Mouse (Mus musculus) heart, embryonic 14.5 days (tissue): ENCODE results near the gene Rab3il1. TPM values are rescaled to one million over a fixed set of nuclear protein-coding genes. Genes with fewer than 3 reads are reported as not detected.

ENCODE experiments used
- ATAC-seq: fragments of 200-750 bp; cut with Nextera tagmentation; 2 replicates; pipeline ENCODE4 v1.8.0; 2017; ENCODE audit warnings: low read depth, moderate TSS enrichment; ENCODE audit not compliant: insufficient number of reproducible peaks, insufficient read depth, low FRiP score
- H3K27ac ChIP-seq, 2 experiments: fragments of 200-500 bp in 1 of 2; fragments of 300-500 bp in 1 of 2; sonication (generic) in 1 of 2; replicated peaks in 1 of 2; 2 replicates each; pipeline ENCODE4 v1.5.1; 2012 to 2014; ENCODE audit warnings: low read depth in 2 of 2, low read length in 2 of 2, control low read depth in 1 of 2, mild to moderate bottlenecking in 1 of 2, mixed read lengths in 1 of 2; ENCODE audit not compliant: control insufficient read depth in 1 of 2, insufficient read depth in 1 of 2
- H3K27me3 ChIP-seq: fragments of 300-500 bp; sonication (generic); 2 replicates; pipeline ENCODE4 v1.6.1; 2014; ENCODE audit warnings: mild to moderate bottlenecking, low read length, control low read depth; ENCODE audit not compliant: control insufficient read depth, insufficient read depth
- H3K36me3 ChIP-seq: fragments of 300-500 bp; sonication (generic); 2 replicates; pipeline ENCODE4 v1.6.1; 2014; ENCODE audit warnings: mild to moderate bottlenecking, control low read depth, low read length, mixed read lengths; ENCODE audit not compliant: control insufficient read depth, insufficient read depth
- H3K4me1 ChIP-seq, 2 experiments: fragments of 200-500 bp in 1 of 2; fragments of 300-500 bp in 1 of 2; sonication (generic) in 1 of 2; 2 replicates each; pipeline ENCODE4 v1.6.1; 2012 to 2014; ENCODE audit warnings: low read length in 2 of 2, control low read depth in 1 of 2, mixed read lengths in 1 of 2; ENCODE audit not compliant: control insufficient read depth in 2 of 2, insufficient read depth in 2 of 2
- H3K4me2 ChIP-seq: fragments of 300-500 bp; sonication (generic); 2 replicates; pipeline ENCODE4 v1.6.1; 2014; ENCODE audit warnings: mild to moderate bottlenecking, low read length
- H3K4me3 ChIP-seq, 2 experiments: fragments of 200-500 bp in 1 of 2; fragments of 300-500 bp in 1 of 2; sonication (generic) in 1 of 2; 2 replicates each; pipeline ENCODE4 v1.5.1; 2012 to 2014; ENCODE audit warnings: low read length in 2 of 2, mild to moderate bottlenecking in 2 of 2, control low read depth in 1 of 2, low read depth in 1 of 2, moderate library complexity in 1 of 2; ENCODE audit not compliant: control insufficient read depth in 1 of 2, insufficient read depth in 1 of 2
- H3K9ac ChIP-seq: fragments of 300-500 bp; sonication (generic); 2 replicates; pipeline ENCODE4 v1.6.1; 2014; ENCODE audit warnings: mild to moderate bottlenecking, low read length
- H3K9me3 ChIP-seq: fragments of 300-500 bp; sonication (generic); 2 replicates; pipeline ENCODE4 v1.6.1; 2016; ENCODE audit warnings: low read length, control low read depth; ENCODE audit not compliant: control insufficient read depth
- WGBS: fragments of 180-500 bp; shearing (Covaris S2); extraction: QIAGEN DNeasy Blood & Tissue Kit; methylation state at CpG from one replicate; pipeline ENCODE4 v1.1.7; 2014; 5-methylcytosine and 5-hydroxymethylcytosine counted together
- polyA plus RNA-seq: library from polyadenylated mRNA; unstranded; fragments of >200 nt; fragmentation: Nextera tagmentation; extraction: Ambion mirVana; gene quantifications from 2 replicates; pipeline ENCODE4 v1.2.1, GENCODE M21; 2014

The Rab3il1 gene
- polyA plus RNA-seq, 1 experiment from 2014 or later, result 27.6 TPM

DNA sequence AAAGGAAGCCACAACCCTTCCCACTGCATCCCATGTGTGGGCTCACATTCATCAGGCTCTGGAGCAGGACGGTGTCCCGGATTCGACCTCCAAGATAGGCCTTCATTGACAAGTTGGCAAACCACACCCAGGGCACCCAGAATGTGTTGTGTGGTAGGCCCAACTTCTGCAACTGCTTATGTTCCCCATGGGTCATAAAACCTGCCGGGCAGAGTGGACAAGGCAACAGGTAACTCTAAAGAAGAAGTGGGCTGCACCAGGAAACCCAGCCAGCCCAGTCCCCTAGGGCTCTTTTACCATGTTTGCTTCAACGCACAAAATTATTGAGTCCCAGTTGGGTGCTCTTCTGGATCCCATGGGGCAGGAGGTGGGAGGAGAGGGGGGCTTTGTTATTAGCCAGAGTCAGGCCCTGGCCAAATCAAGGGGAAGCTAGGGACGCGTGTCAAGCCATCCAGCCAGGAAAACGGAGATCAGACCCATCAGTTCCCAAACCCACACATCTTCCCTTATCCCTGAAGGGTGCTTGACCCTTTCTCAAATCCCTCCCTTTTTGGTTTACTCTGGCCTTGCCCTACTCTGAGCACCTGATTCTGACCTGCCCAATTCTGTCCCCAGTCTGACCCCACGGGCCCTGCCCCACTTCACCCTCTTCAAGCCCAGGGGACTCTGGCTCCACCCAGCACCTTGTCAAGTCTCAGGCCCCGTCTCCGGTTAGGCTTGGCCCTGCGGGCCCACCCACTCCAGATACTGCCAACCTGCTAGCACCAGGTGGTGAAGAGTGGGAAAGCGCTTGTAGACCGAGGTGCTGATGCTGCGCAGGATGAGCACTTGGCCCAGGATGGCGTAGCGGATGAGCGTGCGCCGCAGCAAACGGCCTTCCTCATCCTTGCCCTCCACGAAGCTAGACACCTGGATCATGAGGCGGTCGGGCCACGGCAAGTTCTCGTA lies 9.2 kb upstream of the Rab3il1 start:
- Histone ChIP-seq H3K36me3 (no peaks in the 10 kb centered on the region), H3K27ac (no peak overlapping the region), H3K27me3 (no peaks in the 10 kb centered on the region), H3K9me3 (no peaks in the 10 kb centered on the region), H3K4me2 (peak overlapping the region; percentile 60), H3K4me3 (peak overlapping the region; percentile 12 to 19), H3K4me1 (peaks cover 5 to 12% of the 10 kb centered on the region in 2 experiments), H3K9ac (no peak overlapping the region; the same call in 1 of the 2 replicates)
- ATAC-seq, result peak; percentile 18; the same call in 1 of the 2 replicates
- WGBS, result 51% methylated on average over 26 of the region's 26 CpGs

DNA sequence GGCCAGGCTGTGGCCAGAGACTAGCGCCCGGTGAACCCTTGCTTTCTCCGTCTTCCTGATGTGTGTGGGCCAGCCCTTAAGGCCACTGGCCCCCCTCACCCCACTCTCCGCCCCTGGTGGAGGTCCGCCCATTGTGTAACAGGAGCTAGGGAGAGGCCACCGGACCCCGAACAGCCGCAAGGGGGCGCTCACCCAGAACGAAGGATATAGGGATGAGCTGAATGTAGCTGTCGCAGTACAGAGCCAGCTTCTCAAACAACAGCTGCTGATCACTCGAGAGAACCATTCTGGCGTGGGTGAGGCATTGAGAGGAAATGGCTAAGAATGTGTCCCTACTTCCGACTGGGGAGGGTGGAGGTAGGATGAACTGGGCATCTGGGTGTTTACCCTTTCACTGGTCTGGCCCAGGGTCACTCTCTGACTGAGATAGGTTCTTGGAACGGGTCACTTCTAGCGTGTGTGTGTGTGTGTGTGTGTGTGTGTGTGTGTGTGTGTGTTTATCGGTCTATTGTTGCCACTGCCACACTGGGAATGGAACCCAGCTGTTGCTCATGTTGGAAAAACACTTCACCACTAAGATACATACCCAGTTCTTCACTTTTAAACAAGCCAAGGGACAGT lies 8.3 kb upstream of the Rab3il1 start:
- ATAC-seq, result peak; percentile 77
- Histone ChIP-seq H3K27ac (no peak overlapping the region), H3K27me3 (no peaks in the 10 kb centered on the region), H3K4me3 (peak overlapping the region; percentile 12 to 19), H3K9ac (peak overlapping the region; percentile 52), H3K9me3 (no peaks in the 10 kb centered on the region), H3K4me1 (peaks cover 5 to 10% of the 10 kb centered on the region in 2 experiments; a peak in 3 of 4 replicates), H3K36me3 (no peaks in the 10 kb centered on the region), H3K4me2 (peak overlapping the region; percentile 60)
- WGBS, result 5% methylated on average over 17 of the region's 17 CpGs

DNA sequence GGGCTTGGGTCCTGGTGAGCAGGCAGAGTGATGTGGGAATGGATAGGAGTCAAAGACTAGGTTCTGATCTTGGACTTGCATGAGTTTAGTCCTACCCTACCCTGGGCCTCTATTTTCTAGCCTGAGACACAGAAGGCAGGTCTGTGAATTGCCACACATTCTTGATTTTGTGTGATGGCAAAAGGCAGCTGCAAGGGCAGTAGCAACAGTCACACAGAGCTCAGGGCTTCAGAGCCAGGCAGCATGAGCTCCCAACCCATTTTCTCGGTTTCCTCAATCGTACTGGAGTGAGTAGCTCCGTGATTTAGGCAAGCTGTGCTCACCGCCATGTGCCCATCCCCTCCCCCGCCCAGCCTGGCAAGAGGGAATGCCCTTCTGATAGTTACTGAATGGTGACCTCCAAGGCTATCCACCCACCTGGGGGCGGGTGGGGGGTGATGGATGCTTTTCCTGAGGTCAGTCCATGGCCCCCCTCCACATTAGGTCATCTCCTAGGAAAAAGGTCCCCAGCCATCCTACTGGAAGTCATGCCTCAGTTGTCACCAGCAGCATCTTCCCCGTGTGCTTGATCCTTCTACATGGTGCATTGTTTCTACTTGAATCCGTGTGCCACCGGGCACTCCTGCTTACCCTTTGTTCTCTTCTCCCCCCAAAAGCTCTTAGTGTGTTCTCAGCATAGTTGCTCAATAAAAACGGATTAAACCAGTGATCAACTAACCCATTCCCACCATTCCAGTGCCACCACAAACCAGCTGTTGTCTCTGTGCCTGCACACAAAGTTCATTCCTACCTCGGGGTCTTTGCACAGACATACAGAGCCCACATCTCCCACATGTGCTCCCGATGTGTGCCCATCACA lies 4.0 kb upstream of the Rab3il1 start:
- Histone ChIP-seq H3K9me3 (no peaks in the 10 kb centered on the region), H3K4me3 (no peak overlapping the region), H3K36me3 (no peaks in the 10 kb centered on the region), H3K27ac (no peak overlapping the region), H3K9ac (no peak overlapping the region), H3K4me1 (peaks cover 5 to 10% of the 10 kb centered on the region in 2 experiments; a peak in 3 of 4 replicates), H3K4me2 (no peak overlapping the region), H3K27me3 (no peaks in the 10 kb centered on the region)
- ATAC-seq, result no peak
- 78% methylated on average over 12 of the region's 12 CpGs for WGBS

- Histone ChIP-seq H3K27me3 (no peaks in the 10 kb centered on the region), H3K9me3 (no peaks in the 10 kb centered on the region), H3K4me1 (peaks cover 4 to 6% of the 10 kb centered on the region in 2 experiments; a peak in 3 of 4 replicates), H3K27ac (no peak overlapping the region), H3K9ac (no peak overlapping the region), H3K4me2 (no peak overlapping the region), H3K36me3 (no peaks in the 10 kb centered on the region), H3K4me3 (no peak overlapping the region)
- WGBS, result 62% methylated on average over 2 of the region's 2 CpGs
- ATAC-seq, result no peak
Measured at GRCm38 (mm10) chr19:9998063-9998416, 3.4 kb upstream of the Rab3il1 start.

DNA sequence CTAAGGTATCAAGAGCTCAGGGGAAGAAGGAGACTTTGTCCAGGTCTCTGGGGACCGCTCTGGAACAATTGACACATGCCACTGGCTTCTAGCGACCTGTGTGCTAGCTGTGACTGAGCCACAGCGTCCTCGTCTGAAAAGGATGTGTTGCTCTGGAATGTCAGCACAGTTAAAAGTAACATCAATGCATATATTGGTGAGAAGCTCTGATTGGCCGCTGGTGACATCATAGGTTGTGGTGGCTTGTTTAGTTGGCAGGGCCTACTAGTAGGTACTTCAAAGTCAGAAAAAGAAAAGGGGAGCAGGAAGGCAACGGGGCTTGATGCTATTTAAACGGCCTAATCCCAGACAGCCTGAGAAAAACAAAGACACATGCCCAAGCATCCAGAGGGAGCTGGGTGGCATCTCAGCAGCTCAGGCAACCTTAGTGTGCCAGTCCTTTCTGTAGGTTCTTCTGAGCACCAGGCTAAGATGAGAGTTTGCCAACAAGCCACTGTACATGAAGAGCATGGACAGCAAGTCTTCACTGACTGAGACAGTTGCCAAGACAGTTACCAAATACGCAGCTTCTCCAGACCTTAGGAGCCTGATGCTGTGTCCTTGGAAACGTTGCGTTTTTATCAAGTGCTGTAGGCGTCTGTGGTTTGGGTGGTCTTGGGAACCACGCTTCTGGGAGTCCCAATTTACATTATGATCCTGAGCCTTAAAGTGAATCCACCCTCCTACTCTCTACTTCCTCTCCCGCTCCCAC lies 2.6 kb upstream of the Rab3il1 start:
- H3K27me3 ChIP-seq, result no peaks in the 10 kb centered on the region
- no peak overlapping the region for H3K4me3 ChIP-seq
- H3K9me3 ChIP-seq, result no peaks in the 10 kb centered on the region
- no peak for ATAC-seq
- 54% methylated on average over 13 of the region's 13 CpGs for WGBS
- 0 out of 2 replicates have a peak overlapping the region, but pooled peaks have one; percentile 8 for H3K9ac ChIP-seq
- H3K36me3 ChIP-seq, result no peaks in the 10 kb centered on the region
- no peaks in the 10 kb centered on the region; a peak in 1 of 4 replicates for H3K4me1 ChIP-seq
- H3K4me2 ChIP-seq, result no peak overlapping the region
- no peak overlapping the region for H3K27ac ChIP-seq

DNA sequence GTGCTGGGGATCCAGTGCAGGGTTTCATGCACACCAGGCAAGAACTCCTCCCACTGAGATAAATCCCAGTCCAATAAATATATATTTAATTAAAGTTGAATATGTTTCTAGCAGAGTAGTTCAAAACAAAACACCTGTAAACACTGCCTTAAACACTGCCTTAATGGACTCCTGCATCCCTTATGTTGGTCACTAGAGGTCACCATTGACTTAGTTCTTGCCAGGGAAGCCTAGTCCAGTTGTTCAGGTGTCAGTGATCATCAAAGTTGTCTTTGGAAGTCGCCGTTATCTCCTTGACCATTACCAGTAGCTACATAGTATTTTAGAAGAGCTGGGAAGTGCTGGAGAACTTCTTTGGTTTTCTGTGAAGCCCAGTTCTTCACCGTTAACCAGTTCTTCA lies 1.1 kb upstream of the Rab3il1 start:
- no peaks in the 10 kb centered on the region; a peak in 1 of 4 replicates for H3K4me1 ChIP-seq
- 21% methylated on average over 3 of the region's 3 CpGs for WGBS
- H3K9ac ChIP-seq, result no peak overlapping the region
- no peak overlapping the region for H3K4me3 ChIP-seq
- H3K27me3 ChIP-seq, result no peaks in the 10 kb centered on the region
- H3K4me2 ChIP-seq, result no peak overlapping the region
- ATAC-seq, result no peak
- H3K27ac ChIP-seq, result no peak overlapping the region
- H3K9me3 ChIP-seq, result no peaks in the 10 kb centered on the region
- H3K36me3 ChIP-seq, result no peaks in the 10 kb centered on the region

GRCm38 (mm10) chr19:10003696-10004095 lies 2.2 kb downstream of the Rab3il1 start:
- no peaks in the 10 kb centered on the region for H3K9me3 ChIP-seq
- WGBS, result 83% methylated on average over 1 of the region's 1 CpGs
- H3K27me3 ChIP-seq, result no peaks in the 10 kb centered on the region
- H3K4me3 ChIP-seq, result no peak overlapping the region
- H3K36me3 ChIP-seq, result no peaks in the 10 kb centered on the region
- no peaks in the 10 kb centered on the region for H3K4me1 ChIP-seq
- no peak overlapping the region for H3K9ac ChIP-seq
- no peak overlapping the region for H3K4me2 ChIP-seq
- no peak for ATAC-seq
- no peak overlapping the region for H3K27ac ChIP-seq
